Mouse (Mus musculus): ENCODE results near the gene Robo1. TPM values are rescaled to one million over a fixed set of nuclear protein-coding genes. Genes with fewer than 3 reads are reported as not detected.

The Robo1 gene
- polyA plus RNA-seq, 1 experiment from 2014 or later, result 18.2 TPM

GRCm38 (mm10) chr16:72908895-72909294 lies 600.8 kb downstream of the Robo1 start:
- Histone ChIP-seq H3K4me3 (replicated peaks) (no peak overlapping the region), H3K27ac (no peak overlapping the region), H3K27me3 (replicated peaks) (no peaks in the 10 kb centered on the region), H3K4me2 (replicated peaks) (no peak overlapping the region), H3K36me3 (no peaks in the 10 kb centered on the region), H3K9ac (no peak overlapping the region), H3K4me1 (replicated peaks) (no peaks in the 10 kb centered on the region), H3K9me3 (no peaks in the 10 kb centered on the region)
- ATAC-seq, result no peak
- WGBS, result 76% methylated on average over 2 of the region's 2 CpGs

DNA sequence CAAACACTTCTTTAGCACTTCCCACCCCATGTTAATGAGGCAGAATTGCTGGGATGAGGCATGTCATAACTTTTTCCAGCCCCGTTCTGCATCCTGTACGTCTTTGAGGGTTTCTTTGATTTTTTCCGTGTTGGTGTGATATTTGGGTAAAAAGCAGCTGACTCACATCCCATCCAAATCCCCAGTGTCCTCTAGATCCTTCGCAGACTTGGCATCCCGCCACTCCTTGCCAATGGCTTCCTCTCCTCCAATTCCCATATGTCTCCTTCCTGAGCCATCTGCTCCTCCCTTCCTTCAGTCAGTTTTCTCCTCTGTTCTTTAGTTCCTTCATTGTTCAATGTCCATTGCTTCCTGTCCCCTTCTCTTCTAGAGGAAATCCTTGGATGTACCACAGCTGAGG lies 605.0 kb downstream of the Robo1 start:
- H3K4me1 ChIP-seq (replicated peaks), result no peaks in the 10 kb centered on the region
- H3K4me2 ChIP-seq (replicated peaks), result no peak overlapping the region
- no peak for ATAC-seq
- H3K27me3 ChIP-seq (replicated peaks), result no peaks in the 10 kb centered on the region
- H3K9ac ChIP-seq, result no peak overlapping the region
- WGBS, result 68% methylated on average over 5 of the region's 5 CpGs
- no peak overlapping the region for H3K4me3 ChIP-seq (replicated peaks)
- no peaks in the 10 kb centered on the region for H3K36me3 ChIP-seq
- no peak overlapping the region for H3K27ac ChIP-seq
- H3K9me3 ChIP-seq, result no peaks in the 10 kb centered on the region

GRCm38 (mm10) chr16:72914068-72914630 lies 606.0 kb downstream of the Robo1 start:
- no peaks in the 10 kb centered on the region for H3K4me1 ChIP-seq (replicated peaks)
- H3K4me3 ChIP-seq (replicated peaks), result no peak overlapping the region
- H3K36me3 ChIP-seq, result no peaks in the 10 kb centered on the region
- no peak overlapping the region for H3K27ac ChIP-seq
- no peaks in the 10 kb centered on the region for H3K27me3 ChIP-seq (replicated peaks)
- no peak overlapping the region for H3K4me2 ChIP-seq (replicated peaks)
- WGBS, result 82% methylated on average over 4 of the region's 4 CpGs
- no peak for ATAC-seq
- H3K9me3 ChIP-seq, result no peaks in the 10 kb centered on the region
- no peak overlapping the region for H3K9ac ChIP-seq

DNA sequence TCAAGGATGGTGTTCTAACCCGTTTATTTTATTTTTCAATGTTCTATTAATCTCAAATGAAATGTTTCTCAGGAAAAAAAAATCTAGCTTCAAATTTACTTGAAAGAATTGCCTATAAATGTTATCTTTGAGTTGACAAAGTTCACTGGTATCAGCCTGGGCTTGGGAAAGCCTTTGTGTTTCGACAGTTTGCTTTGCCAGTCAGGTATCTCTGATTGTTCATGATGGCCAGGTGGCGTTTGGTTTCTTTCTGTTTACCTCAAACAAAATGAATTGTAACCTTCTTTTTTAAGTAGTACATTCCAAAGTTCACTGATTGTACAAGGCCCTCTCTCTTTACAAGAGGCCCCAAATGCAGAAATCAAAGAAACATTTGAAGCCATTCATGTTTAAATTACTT lies 611.9 kb downstream of the Robo1 start:
- Histone ChIP-seq H3K4me3 (replicated peaks) (no peak overlapping the region), H3K9me3 (no peaks in the 10 kb centered on the region), H3K4me2 (replicated peaks) (no peak overlapping the region), H3K27me3 (replicated peaks) (no peaks in the 10 kb centered on the region), H3K36me3 (no peaks in the 10 kb centered on the region), H3K9ac (no peak overlapping the region), H3K4me1 (replicated peaks) (peaks cover 7% of the 10 kb centered on the region; the same call in 1 of the 2 replicates), H3K27ac (no peak overlapping the region)
- peak; percentile 60; the same call in 1 of the 2 replicates for ATAC-seq
- 46% methylated on average over 3 of the region's 3 CpGs for WGBS

- peak; percentile 93 for ATAC-seq
- peak overlapping the region; percentile 46 for H3K4me2 ChIP-seq (replicated peaks)
- H3K27me3 ChIP-seq (replicated peaks), result no peaks in the 10 kb centered on the region
- no peak overlapping the region for H3K4me3 ChIP-seq (replicated peaks)
- H3K9me3 ChIP-seq, result no peaks in the 10 kb centered on the region
- no peak overlapping the region for H3K9ac ChIP-seq
- no peak overlapping the region for H3K27ac ChIP-seq
- H3K36me3 ChIP-seq, result no peaks in the 10 kb centered on the region
- WGBS, result 15% methylated on average over 15 of the region's 15 CpGs
- peaks cover 10% of the 10 kb centered on the region; the same call in 1 of the 2 replicates for H3K4me1 ChIP-seq (replicated peaks)
Measured at GRCm38 (mm10) chr16:72924423-72925224, 616.5 kb downstream of the Robo1 start.

DNA sequence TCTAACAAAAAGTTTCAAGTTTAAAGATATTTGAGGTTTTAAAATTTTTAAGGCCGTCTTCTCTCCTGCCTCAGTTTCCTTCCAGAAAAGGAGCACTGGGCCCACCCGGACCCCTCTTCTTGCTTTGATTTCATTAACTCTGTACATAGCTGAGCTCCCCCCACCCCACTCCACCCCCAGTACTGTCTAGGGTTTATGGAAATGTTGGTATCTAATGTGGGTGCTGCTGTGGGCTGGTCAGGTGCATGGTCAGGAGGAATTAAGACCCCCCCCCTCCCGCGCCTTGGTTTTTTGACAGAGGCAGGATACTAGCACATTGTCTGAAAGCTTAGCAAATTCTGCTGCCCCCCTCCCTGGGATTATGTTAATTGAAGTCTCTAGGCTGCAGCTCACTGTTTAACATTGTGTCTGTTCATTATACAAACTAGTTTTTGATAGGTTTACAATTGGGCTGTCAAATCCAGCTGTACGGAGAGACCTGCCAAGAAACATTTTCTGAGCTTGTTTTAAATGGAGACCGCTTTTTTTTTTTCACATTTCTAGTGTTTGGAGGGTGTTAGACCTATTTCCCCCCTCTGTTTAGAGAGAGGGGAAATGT lies 620.5 kb downstream of the Robo1 start:
- no peak overlapping the region for H3K4me2 ChIP-seq (replicated peaks)
- no peak overlapping the region for H3K27ac ChIP-seq
- no peak overlapping the region for H3K4me3 ChIP-seq (replicated peaks)
- H3K27me3 ChIP-seq (replicated peaks), result no peaks in the 10 kb centered on the region
- WGBS, result 51% methylated on average over 6 of the region's 6 CpGs
- no peak overlapping the region for H3K9ac ChIP-seq
- no peak for ATAC-seq
- H3K9me3 ChIP-seq, result no peaks in the 10 kb centered on the region
- H3K36me3 ChIP-seq, result no peaks in the 10 kb centered on the region
- peaks cover 10% of the 10 kb centered on the region; the same call in 1 of the 2 replicates for H3K4me1 ChIP-seq (replicated peaks)

GRCm38 (mm10) chr16:72930871-72931270 lies 622.8 kb downstream of the Robo1 start:
- WGBS, result 52% methylated on average over 4 of the region's 4 CpGs
- Histone ChIP-seq H3K27me3 (replicated peaks) (no peaks in the 10 kb centered on the region), H3K4me1 (replicated peaks) (0 out of 2 replicates have a peak, but pooled peaks cover 2% of the 10 kb centered on the region), H3K36me3 (no peaks in the 10 kb centered on the region), H3K9ac (no peak overlapping the region), H3K9me3 (no peaks in the 10 kb centered on the region), H3K4me3 (replicated peaks) (no peak overlapping the region), H3K4me2 (replicated peaks) (no peak overlapping the region), H3K27ac (no peak overlapping the region)
- ATAC-seq, result peak; percentile 53; the same call in 1 of the 2 replicates

DNA sequence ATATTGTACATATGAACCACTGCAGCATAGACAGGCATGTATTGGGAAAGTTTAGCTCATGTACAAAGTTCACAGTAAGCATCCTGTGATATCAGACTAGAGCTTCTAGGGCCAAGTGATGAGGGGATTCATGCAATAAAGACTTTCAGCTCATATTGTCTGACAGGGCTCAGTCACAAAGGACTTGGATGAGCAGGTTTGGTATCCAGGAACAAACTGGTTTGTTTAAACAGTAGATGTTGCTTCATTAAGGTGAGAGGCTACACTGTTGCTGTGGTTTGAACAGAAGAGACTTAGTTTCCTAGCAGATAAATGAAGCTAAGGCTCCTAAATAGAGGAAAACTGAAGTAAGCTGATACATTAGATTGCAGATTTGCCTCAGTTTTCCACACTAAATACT lies 626.8 kb downstream of the Robo1 start:
- no peak overlapping the region for H3K27ac ChIP-seq
- no peak overlapping the region for H3K9ac ChIP-seq
- ATAC-seq, result no peak
- H3K36me3 ChIP-seq, result no peaks in the 10 kb centered on the region
- H3K27me3 ChIP-seq (replicated peaks), result no peaks in the 10 kb centered on the region
- no peak overlapping the region for H3K4me2 ChIP-seq (replicated peaks)
- no peak overlapping the region for H3K4me3 ChIP-seq (replicated peaks)
- H3K9me3 ChIP-seq, result no peaks in the 10 kb centered on the region
- peaks cover 3% of the 10 kb centered on the region; the same call in 1 of the 2 replicates for H3K4me1 ChIP-seq (replicated peaks)

- Histone ChIP-seq H3K9ac (no peak overlapping the region), H3K9me3 (no peaks in the 10 kb centered on the region), H3K36me3 (no peaks in the 10 kb centered on the region), H3K4me1 (replicated peaks) (peaks cover 3% of the 10 kb centered on the region; the same call in 1 of the 2 replicates), H3K27ac (no peak overlapping the region), H3K27me3 (replicated peaks) (no peaks in the 10 kb centered on the region), H3K4me2 (replicated peaks) (no peak overlapping the region), H3K4me3 (replicated peaks) (no peak overlapping the region)
- ATAC-seq, result no peak
- WGBS, result 45% methylated on average over 3 of the region's 3 CpGs
Measured at GRCm38 (mm10) chr16:72937183-72937582, 629.1 kb downstream of the Robo1 start.

- no peak overlapping the region for H3K4me3 ChIP-seq (replicated peaks)
- H3K9ac ChIP-seq, result no peak overlapping the region
- no peaks in the 10 kb centered on the region for H3K9me3 ChIP-seq
- WGBS, result 90% methylated on average over 3 of the region's 3 CpGs
- peaks cover 3% of the 10 kb centered on the region; the same call in 1 of the 2 replicates for H3K4me1 ChIP-seq (replicated peaks)
- H3K4me2 ChIP-seq (replicated peaks), result no peak overlapping the region
- no peaks in the 10 kb centered on the region for H3K27me3 ChIP-seq (replicated peaks)
- H3K36me3 ChIP-seq, result no peaks in the 10 kb centered on the region
- no peak overlapping the region for H3K27ac ChIP-seq
- ATAC-seq, result no peak
Measured at GRCm38 (mm10) chr16:72939862-72940261, 631.8 kb downstream of the Robo1 start.

- Histone ChIP-seq H3K4me1 (replicated peaks) (peaks cover 3% of the 10 kb centered on the region; the same call in 1 of the 2 replicates), H3K9me3 (no peaks in the 10 kb centered on the region), H3K27ac (no peak overlapping the region), H3K9ac (no peak overlapping the region), H3K27me3 (replicated peaks) (no peaks in the 10 kb centered on the region), H3K4me3 (replicated peaks) (no peak overlapping the region), H3K4me2 (replicated peaks) (no peak overlapping the region), H3K36me3 (no peaks in the 10 kb centered on the region)
- ATAC-seq, result no peak
- WGBS, result 51% methylated on average over 8 of the region's 8 CpGs
Measured at GRCm38 (mm10) chr16:72940786-72941185, 632.7 kb downstream of the Robo1 start.

GRCm38 (mm10) chr16:72944403-72944802 lies 636.3 kb downstream of the Robo1 start:
- no peak overlapping the region for H3K4me2 ChIP-seq (replicated peaks)
- no peak overlapping the region for H3K4me3 ChIP-seq (replicated peaks)
- H3K9ac ChIP-seq, result no peak overlapping the region
- 91% methylated on average over 4 of the region's 4 CpGs for WGBS
- no peak overlapping the region for H3K27ac ChIP-seq
- no peaks in the 10 kb centered on the region for H3K27me3 ChIP-seq (replicated peaks)
- no peaks in the 10 kb centered on the region for H3K36me3 ChIP-seq
- no peaks in the 10 kb centered on the region for H3K9me3 ChIP-seq
- H3K4me1 ChIP-seq (replicated peaks), result no peaks in the 10 kb centered on the region
- no peak for ATAC-seq
